Mouse (Mus musculus): ENCODE data around the gene Atp2a2. TPM values are rescaled to one million over a fixed set of nuclear protein-coding genes. Genes with fewer than 3 reads are reported as not detected.
"Not testable (repeated sequence)": the region's sequence is repeated elsewhere in the genome, so short reads cannot be mapped to it uniquely, and the experiment has no call there.

The Atp2a2 gene
- polyA plus RNA-seq, 1 experiment from 2014 or later: 37.0 TPM

DNA sequence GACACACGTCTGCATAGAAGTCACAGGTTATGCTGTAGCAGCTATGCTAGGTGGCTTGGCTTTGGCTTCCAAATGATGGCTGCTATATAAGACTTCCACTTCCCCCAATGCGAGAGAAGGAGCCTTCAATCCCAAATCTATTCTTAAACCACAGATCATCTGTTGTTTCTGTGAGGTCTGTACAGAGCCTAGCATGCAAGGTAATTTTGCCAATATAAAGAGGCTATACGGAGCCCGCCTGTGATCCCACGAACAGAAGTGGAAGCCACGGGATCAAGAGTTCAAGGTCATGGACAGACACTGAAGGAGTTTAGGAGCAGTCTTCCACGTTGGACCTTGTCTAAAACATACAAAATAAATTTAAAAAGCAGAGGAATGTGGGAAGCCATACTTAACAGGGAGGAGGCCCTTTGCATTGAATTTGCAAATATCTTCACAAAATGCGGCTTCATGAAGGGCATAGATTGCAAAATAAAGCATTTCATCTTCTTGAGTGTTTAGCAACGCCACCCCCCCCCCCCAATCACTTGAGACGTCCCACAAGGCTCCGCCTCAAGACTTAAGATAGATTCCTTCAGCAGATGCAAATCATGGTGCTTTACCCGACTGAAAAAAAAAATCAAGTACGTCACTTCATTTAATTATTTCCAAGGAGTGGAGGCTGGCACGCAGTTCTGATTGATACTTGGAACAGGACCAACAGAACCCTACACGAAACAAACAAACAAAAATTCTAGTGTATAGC is 1.2 kb upstream of the Atp2a2 start:
- Histone ChIP-seq H3K27ac (replicated peaks) (peak overlapping the region; percentile 100), H3K27me3 (ENCODE audit: low read depth, poor library complexity, severe bottlenecking) (peaks cover 8% of the 10 kb centered on the region), H3K4me3 (peak overlapping the region; percentile 97), H3K9me3 (replicated peaks) (peaks cover 5% of the 10 kb centered on the region; the same call in 1 of the 2 replicates), H3K4me1 (peaks cover 42% of the 10 kb centered on the region), H3K36me3 (peaks cover 20% of the 10 kb centered on the region)
- WGBS: 42% methylated on average over 15 of the region's 15 CpGs
- no peak for DNase-seq (ENCODE audit: low spot score)

DNA sequence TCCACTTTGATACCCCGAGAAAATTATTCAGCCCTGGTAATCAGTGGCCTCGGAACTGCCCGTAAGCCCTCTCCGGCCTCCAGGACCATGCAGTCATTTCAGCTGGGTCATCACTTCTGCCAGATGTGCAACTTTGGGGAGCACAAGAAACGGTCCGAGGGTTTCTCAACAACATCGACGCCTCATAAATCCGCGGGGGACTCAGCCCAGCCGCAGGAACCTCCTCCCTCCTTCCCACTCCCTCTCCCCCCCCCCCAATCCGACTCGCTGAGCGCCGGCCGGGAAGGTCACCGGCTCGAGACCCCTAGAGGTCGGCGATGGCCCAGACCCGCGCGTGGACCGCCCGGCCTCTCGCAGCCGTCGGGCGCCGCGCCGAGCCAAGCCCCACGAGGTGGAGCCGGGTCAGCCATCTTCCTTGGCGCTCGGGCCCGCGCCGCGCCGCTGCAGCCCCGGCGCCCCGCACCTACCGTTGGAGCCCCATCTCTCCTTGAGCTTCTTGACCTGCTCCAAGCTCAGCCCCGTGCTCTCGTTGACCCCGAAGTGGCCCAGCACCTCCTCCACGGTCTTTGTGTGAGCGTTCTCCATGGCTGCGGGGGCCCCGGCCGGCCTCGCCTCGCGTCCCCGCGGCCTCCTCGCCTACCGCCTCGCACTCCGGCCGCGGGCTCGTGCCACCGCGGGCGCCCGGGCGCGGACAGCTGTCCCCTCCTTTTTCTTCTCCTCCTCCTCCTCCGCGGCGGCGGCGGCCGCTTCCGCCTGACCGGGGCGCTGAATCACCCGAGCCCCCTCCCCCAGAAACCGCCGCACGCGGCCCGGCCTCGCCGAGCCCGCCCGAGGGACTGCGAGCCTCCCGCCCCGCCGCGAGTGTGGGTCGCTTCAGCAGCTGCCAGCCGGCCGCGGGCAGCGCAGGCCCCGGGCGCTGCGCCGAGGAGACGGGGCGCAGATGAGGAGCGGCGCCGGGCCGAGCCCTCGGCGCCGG is 636 bp downstream of the Atp2a2 start:
- whole genome bisulfite sequencing: under 1% methylated on average over 113 of the region's 113 CpGs
- peaks cover 1% of the 10 kb centered on the region; the same call in 1 of the 2 replicates for H3K9me3 ChIP-seq (replicated peaks)
- peaks cover 47% of the 10 kb centered on the region for H3K4me1 ChIP-seq
- H3K36me3 ChIP-seq: peaks cover 37% of the 10 kb centered on the region
- H3K27ac ChIP-seq (replicated peaks): peak overlapping the region; percentile 100
- DNase-seq (ENCODE audit: low spot score): peak; percentile 78
- peak overlapping the region; percentile 97 for H3K4me3 ChIP-seq
- peaks cover 8% of the 10 kb centered on the region for H3K27me3 ChIP-seq (ENCODE audit: low read depth, poor library complexity, severe bottlenecking)

- DNase-seq (ENCODE audit: low spot score): no peak
- Histone ChIP-seq H3K27me3 (ENCODE audit: low read depth, poor library complexity, severe bottlenecking) (peaks cover 8% of the 10 kb centered on the region), H3K4me1 (peaks cover 47% of the 10 kb centered on the region), H3K4me3 (peak overlapping the region; percentile 97), H3K36me3 (peaks cover 45% of the 10 kb centered on the region), H3K27ac (replicated peaks) (peak overlapping the region; percentile 100; the same call in 1 of the 2 replicates), H3K9me3 (replicated peaks) (no peaks in the 10 kb centered on the region)
- WGBS: 41% methylated on average over 5 of the region's 5 CpGs
Observed at GRCm38 (mm10) chr5:122500563-122500962, 1.5 kb downstream of the Atp2a2 start.

GRCm38 (mm10) chr5:122500141-122500540 is 1.9 kb downstream of the Atp2a2 start:
- 63% methylated on average over 4 of the region's 4 CpGs for WGBS
- Histone ChIP-seq H3K9me3 (replicated peaks) (no peaks in the 10 kb centered on the region), H3K4me3 (peak overlapping the region; percentile 97), H3K27ac (replicated peaks) (no peak overlapping the region), H3K36me3 (peaks cover 50% of the 10 kb centered on the region), H3K27me3 (ENCODE audit: low read depth, poor library complexity, severe bottlenecking) (peaks cover 8% of the 10 kb centered on the region), H3K4me1 (peaks cover 47% of the 10 kb centered on the region)
- no peak for DNase-seq (ENCODE audit: low spot score)

DNA sequence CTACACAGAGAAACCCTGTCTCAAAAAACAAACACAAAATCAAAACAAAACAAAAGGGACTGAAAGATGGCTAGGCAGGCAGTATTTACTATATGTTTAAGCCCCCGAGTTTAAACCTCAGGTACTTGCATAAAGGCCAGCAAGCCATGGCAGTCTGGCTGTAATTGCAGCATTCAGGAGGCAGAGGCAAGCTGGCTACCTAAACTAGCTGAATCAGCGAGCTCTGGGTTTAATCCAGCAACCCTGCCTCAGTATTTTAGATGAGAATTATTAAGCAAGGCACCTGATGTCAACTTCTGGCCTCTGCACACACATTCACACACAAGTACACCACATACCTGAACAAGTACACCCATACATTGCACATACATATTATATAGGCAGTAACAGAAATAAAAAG is 4.0 kb downstream of the Atp2a2 start:
- H3K9me3 ChIP-seq (replicated peaks): no peaks in the 10 kb centered on the region
- 68% methylated on average over 2 of the region's 2 CpGs for WGBS
- H3K4me1 ChIP-seq: peaks cover 35% of the 10 kb centered on the region
- H3K36me3 ChIP-seq: peaks cover 71% of the 10 kb centered on the region
- DNase-seq (ENCODE audit: low spot score): no peak
- H3K27ac ChIP-seq (replicated peaks): no peak overlapping the region
- H3K27me3 ChIP-seq (ENCODE audit: low read depth, poor library complexity, severe bottlenecking): no peaks in the 10 kb centered on the region
- no peak overlapping the region for H3K4me3 ChIP-seq

DNA sequence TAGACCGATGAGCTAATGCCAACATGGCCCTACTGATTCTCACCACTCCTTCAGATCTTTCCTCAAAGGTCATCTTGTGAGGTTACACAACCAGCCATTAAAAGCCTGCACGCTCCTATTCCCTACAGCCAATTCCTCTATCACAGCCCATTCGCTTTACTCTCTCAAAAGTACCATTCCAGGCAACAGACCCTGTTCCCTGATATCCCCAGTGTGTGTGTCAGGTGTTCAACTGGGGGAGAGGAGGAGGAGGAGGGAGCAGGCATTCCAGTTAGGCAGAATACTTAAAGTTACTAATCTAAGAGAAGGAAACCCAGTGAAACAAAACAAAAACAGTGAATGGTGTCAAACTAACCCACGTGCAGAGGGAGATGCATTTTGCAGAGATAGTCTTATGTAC is 5.0 kb downstream of the Atp2a2 start:
- Histone ChIP-seq H3K27ac (replicated peaks) (no peak overlapping the region), H3K4me3 (no peak overlapping the region), H3K27me3 (ENCODE audit: low read depth, poor library complexity, severe bottlenecking) (no peaks in the 10 kb centered on the region), H3K9me3 (replicated peaks) (no peaks in the 10 kb centered on the region), H3K36me3 (peaks cover 81% of the 10 kb centered on the region), H3K4me1 (peaks cover 29% of the 10 kb centered on the region)
- DNase-seq (ENCODE audit: low spot score): no peak
- WGBS: 92% methylated on average over 4 of the region's 4 CpGs

DNA sequence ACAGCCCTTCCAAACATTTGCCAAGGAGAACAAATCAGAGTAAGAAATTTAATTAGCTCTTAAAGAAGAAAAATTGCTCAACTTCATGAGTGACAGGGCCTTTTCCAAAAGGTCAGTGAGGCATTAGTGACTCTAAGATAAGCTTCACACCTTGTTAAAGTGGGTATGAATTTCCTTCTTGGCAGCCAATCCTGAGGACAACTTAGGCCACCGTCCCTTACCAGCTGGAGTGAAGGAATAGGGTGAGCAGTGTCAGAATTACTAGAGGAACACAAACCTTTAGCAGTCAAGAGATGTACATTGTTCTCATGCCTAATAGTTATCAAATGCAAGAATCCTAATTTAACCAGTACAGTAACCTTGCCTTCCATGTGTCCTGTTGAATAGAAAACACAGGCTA is 7.6 kb downstream of the Atp2a2 start:
- Histone ChIP-seq H3K27me3 (ENCODE audit: low read depth, poor library complexity, severe bottlenecking) (no peaks in the 10 kb centered on the region), H3K4me3 (no peak overlapping the region), H3K9me3 (replicated peaks) (no peaks in the 10 kb centered on the region), H3K36me3 (peaks cover 98% of the 10 kb centered on the region), H3K4me1 (peaks cover 17% of the 10 kb centered on the region), H3K27ac (replicated peaks) (no peak overlapping the region)
- DNase-seq (ENCODE audit: low spot score): no peak
- WGBS: 94% methylated on average over 1 of the region's 1 CpGs

- Histone ChIP-seq H3K9me3 (replicated peaks) (no peaks in the 10 kb centered on the region), H3K4me3 (no peak overlapping the region), H3K27ac (replicated peaks) (no peak overlapping the region), H3K36me3 (peaks cover 99% of the 10 kb centered on the region), H3K27me3 (ENCODE audit: low read depth, poor library complexity, severe bottlenecking) (no peaks in the 10 kb centered on the region), H3K4me1 (peaks cover 3% of the 10 kb centered on the region)
- WGBS: 94% methylated on average over 2 of the region's 2 CpGs
- DNase-seq (ENCODE audit: low spot score): no peak
Observed at GRCm38 (mm10) chr5:122493035-122493434, 9.0 kb downstream of the Atp2a2 start.

DNA sequence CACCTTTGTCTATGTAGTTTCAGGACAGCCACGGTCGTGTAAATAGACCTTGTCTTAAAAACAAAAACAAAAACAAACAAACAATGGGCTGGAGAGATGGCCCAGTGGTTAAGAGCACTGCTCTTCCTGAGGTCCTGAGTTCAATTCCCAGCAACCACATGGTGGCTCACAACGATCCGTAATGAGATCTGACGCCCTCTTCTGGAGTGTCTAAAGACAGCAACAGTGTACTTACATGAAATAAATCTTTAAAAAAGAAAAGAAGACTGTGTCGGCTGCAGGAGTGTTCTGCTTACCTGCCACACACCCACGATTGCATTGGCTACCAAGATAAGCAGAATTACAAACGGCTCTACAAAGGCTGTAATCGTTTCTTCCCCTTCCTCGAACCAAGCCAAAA is 10.6 kb downstream of the Atp2a2 start:
- Histone ChIP-seq H3K4me1 (no peaks in the 10 kb centered on the region), H3K9me3 (replicated peaks) (no peaks in the 10 kb centered on the region), H3K27ac (replicated peaks) (no peak overlapping the region), H3K27me3 (ENCODE audit: low read depth, poor library complexity, severe bottlenecking) (no peaks in the 10 kb centered on the region), H3K36me3 (peaks cover 100% of the 10 kb centered on the region), H3K4me3 (no peak overlapping the region)
- DNase-seq (ENCODE audit: low spot score): no peak
- 90% methylated on average over 10 of the region's 10 CpGs for WGBS

- Histone ChIP-seq H3K4me3 (no peak overlapping the region), H3K4me1 (no peaks in the 10 kb centered on the region), H3K36me3 (peaks cover 100% of the 10 kb centered on the region), H3K27ac (replicated peaks) (no peak overlapping the region), H3K27me3 (ENCODE audit: low read depth, poor library complexity, severe bottlenecking) (no peaks in the 10 kb centered on the region), H3K9me3 (replicated peaks) (no peaks in the 10 kb centered on the region)
- WGBS: 98% methylated on average over 2 of the region's 2 CpGs
- DNase-seq (ENCODE audit: low spot score): no peak
Observed at GRCm38 (mm10) chr5:122490148-122490547, 11.9 kb downstream of the Atp2a2 start.

DNA sequence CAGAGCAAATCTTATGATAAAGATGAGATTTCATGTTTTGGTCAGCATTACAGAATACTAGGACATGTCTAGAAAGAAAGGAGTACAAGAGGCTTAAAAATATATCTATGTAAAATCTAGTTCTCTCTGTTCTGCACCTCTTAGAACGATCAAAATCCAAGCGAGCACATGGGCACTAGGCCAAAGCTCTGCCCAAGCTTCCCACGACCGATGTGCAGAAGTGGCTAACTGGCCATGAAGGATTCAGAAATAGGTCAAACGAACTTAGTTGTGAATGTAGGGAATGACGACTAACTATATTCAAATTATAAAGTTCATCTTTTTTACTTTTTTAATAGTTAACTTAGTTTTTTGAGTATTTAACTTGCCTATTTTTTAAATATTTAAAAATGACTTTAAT is 14.2 kb downstream of the Atp2a2 start:
- 94% methylated on average over 6 of the region's 6 CpGs for whole genome bisulfite sequencing
- DNase-seq (ENCODE audit: low spot score): no peak
- H3K27ac ChIP-seq (replicated peaks): no peak overlapping the region
- no peaks in the 10 kb centered on the region for H3K27me3 ChIP-seq (ENCODE audit: low read depth, poor library complexity, severe bottlenecking)
- H3K9me3 ChIP-seq (replicated peaks): no peaks in the 10 kb centered on the region
- no peaks in the 10 kb centered on the region for H3K4me1 ChIP-seq
- H3K36me3 ChIP-seq: peaks cover 100% of the 10 kb centered on the region
- H3K4me3 ChIP-seq: no peak overlapping the region

DNA sequence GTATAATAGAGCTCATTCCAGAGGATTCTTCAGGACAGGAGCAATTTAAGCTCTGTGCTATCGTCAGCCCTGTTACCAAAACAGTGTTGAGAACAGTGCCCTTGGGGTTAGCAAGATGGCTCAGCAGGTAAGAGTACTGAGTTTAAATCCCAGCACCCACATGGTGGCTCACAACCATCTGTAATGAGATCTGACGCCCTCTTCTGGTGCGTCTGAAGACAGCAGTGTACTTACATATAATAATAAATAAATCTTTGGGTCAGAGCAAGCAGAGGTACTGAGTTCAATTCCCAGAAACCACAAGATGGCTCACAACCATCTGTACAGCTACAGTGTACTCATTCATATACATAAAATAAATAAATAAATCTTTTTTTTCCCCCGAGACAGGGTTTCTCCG is 15.8 kb downstream of the Atp2a2 start:
- WGBS: 87% methylated on average over 5 of the region's 5 CpGs
- H3K36me3 ChIP-seq: peaks cover 100% of the 10 kb centered on the region

More for the DNA sequence above, 15.8 kb downstream of the Atp2a2 start:
- H3K27me3 ChIP-seq (ENCODE audit: low read depth, poor library complexity, severe bottlenecking); H3K27ac ChIP-seq (replicated peaks); H3K4me1 ChIP-seq; H3K4me3 ChIP-seq; DNase-seq (ENCODE audit: low spot score); H3K9me3 ChIP-seq (replicated peaks): not testable (repeated sequence)
